Mouse (Mus musculus): Measurements from ENCODE around the gene Prrt4. TPM values are rescaled to one million over a fixed set of nuclear protein-coding genes. Genes with fewer than 3 reads are reported as not detected.
"Not testable (repeated sequence)": the region's sequence is repeated elsewhere in the genome, so short reads cannot be mapped to it uniquely, and the experiment has no call there.

Prrt4 gene
- 1 to 10 TPM; 3.2 to 3.6 TPM for total RNA-seq (2021)

DNA sequence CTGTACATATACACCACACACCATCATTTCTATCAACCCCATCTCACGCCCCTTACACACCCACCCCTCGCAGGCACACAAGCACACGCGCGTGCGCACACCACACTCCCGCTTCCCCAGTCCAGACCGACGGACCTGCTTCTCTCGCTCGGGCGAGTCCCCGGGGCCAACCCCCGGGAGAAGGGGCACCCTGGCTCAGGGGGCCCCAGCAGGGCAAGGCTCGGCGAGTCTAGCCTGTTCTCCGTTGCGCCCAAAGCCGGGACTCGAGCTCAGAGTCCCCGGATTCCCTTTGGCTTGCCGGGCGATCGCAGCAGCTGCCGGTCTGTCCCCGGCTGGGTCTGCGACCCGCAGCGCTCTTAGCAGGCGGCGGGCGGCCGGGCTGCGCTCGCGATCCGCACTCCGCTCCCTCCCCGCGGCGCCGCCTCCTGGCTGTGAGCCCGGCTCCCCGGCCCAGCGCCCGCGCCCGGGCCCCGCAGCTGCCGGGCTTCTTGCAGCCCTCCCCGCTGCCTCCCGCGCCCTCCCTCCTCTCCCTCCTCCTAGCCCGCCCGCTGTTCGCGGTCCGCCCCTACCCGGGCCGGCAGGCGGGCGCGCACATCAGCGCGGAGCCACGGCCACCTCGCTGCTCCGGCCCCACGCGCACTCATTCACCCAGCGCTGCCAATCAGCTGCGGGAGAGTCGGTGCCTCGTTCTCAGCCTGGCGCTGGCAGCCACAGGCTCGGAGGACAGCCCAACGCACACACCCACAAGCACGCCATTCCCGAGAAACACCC lies at the start of gene Prrt4:
Gene Prrt4, minus strand, starts transcription at position 697 of the 771 bp plus-strand sequence.
- DNase-seq (ENCODE audit: extremely low spot score in 1 of 2, low spot score in 1 of 2), result peak; percentile 47 to 55

DNA sequence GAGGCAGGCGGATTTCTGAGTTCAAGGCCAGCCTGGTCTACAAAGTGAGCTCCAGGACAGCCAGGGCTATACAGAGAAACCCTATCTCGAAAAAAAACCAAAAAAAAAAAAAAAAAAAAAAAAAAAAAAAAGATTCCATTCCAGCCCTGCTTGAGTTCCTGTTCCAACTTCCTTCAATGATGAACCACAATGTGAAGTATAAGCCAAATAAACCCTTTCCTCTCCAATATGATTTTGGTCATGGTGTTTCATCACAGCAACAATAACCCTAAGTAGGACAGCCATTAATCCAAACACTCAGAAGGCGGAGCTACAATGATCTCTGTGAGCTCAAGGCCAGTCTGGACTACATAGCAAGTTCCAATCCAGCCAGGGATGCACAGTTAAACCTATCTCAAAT lies 38.3 kb upstream of the Prrt4 start:
- not testable (repeated sequence) for DNase-seq (ENCODE audit: extremely low spot score in 1 of 2, low spot score in 1 of 2)

DNA sequence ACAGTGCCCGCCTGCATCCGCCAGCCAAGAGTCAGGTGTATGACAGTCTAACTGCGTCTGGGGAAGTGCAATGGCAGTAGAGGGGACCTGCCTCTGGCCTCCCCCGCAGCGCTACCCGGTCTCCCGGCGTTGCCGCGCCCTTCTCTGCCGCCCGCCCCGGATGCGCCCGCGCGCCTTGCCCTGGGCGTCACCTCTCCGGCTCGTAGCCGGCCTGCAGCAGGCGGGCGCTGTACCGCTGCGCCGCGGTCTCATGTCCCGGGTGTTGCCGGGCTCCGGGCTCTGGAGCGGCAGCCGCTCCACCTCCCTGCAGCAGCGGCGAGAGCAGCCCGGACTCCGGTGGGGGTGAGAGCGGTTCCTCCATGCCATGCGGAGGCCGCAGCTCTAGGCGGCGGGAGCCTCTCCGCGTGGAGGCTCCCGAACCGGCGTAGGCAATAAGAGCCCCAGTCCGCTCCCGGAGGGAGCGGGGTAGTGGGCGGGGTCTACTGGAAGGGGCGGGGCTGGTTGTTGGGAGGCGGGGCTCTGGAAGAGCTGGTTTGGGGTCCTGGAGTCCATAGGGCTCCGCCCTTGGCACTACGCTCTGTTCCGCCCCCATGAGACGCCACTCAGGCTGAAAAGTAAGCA lies 36.6 kb upstream of the Prrt4 start, which contains the start of gene Impdh1:
Gene Impdh1, minus strand, starts transcription at position 484 of the 621 bp plus-strand sequence.
- DNase-seq (ENCODE audit: extremely low spot score in 1 of 2, low spot score in 1 of 2), result peak; percentile 41 to 45

DNA sequence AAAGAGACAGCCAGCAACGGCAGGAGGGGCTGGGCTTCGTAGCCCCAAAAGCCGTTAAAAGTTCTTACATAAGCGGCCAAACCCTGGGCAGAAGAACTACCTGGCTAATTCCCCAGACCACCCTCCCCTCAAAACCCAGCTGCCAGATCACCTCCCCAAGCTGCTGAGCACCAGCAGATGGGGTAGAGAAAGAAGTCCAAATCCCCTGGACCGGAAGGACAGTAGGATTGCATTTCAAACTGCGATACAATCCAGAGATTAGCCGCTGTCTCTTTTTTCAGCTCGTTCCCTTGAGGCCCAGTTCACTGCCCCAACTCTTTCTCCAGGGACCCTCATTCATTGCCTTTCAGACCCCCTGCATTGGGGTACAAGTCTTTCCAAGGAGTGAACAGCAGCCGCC lies 35.8 kb upstream of the Prrt4 start:
- no peak for DNase-seq (ENCODE audit: extremely low spot score in 1 of 2, low spot score in 1 of 2)

DNA sequence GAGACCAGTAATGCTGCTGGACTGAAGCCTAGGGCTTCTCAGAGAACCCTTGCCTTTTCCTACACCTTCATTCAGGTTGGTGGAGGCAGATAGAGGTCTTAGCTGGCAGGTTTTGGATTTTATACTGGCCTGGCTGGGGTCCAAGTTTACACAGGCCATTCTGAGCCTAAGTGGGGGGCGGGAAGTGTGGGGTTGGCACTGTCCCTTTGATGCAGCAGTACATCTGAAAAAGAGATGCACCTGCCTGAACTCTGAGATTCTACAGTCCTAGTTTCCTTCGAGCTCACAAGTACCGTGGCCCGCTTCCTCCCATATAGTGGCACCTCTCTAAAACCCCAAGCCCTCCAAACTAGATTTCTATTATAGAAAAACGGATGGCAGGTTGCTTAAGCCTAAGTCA lies 35.4 kb upstream of the Prrt4 start:
- no peak for DNase-seq (ENCODE audit: extremely low spot score in 1 of 2, low spot score in 1 of 2)

DNA sequence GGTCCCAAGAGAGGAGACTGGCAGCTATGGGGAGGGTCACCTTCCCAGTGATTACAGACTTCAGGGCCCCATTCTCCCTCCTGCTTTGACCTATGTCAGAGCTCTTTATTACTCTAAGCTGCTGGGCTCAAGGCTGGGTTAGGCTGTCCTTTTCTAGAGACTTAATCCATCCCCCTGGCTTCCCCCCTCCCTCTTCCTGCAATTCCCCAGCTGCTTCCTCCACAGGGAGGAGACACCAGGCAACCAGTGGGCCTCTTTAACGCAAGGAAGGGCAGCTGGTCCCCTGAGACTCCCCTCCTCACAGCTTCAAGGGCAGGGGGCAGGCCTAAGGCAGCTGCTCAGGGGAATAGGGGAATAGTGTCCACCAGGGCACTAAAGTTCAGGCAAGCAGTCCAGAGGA lies 34.9 kb upstream of the Prrt4 start:
- no peak for DNase-seq (ENCODE audit: extremely low spot score in 1 of 2, low spot score in 1 of 2)

DNA sequence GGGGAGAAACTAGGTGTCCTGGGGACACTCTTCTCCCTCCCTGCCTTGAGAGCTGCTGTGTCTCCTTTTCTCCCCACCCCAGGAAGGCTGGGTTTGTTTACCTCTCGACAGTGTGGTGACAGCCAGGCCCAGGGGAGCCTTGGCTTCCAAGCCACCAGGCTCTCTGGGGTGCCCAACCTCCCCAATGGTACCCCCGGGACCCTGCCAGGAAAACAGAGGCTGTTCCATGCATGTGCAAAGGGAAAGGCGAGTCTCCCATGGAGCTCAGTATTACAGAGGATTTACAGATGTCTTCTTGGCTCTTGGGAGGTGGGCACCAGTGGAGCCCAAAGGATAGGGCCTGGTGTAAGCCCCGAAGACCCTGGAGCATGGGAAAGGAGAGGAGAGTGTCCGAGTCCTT lies 34.1 kb upstream of the Prrt4 start:
- DNase-seq (ENCODE audit: extremely low spot score in 1 of 2, low spot score in 1 of 2), result no peak

DNA sequence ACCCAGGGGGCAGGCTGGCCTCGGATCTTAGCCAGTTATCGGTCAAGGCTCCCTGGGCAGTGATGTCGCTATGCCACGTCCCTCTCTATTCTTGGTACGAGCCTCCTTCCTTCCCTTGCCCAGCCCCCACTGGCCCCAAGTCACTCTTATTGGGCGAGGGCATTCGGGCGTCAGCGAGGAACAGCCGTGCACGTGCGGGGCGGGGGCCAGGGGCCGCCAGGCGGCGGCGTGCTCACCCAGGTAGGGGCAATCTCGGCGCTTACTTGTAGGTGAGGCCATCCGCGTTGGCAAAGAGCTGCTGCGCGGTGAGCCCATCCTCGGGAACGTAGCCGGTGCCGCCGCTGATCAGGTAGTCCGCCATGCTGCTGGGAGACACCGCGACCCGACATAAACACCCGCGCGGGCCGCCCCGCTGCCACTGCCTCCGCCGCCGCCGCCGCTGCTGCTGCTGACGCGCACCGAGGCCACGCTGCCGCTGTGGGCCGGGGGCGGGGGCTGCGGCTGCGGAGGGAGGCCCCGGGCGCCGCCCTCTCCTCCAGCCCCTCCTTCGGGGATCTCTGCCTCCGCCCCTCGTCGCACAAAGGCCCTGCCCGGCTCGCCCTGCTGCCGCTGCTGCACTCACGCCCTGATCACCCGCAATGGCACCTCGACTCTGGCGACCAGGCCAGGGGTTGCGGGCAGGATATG lies 32.6 kb upstream of the Prrt4 start:
- DNase-seq (ENCODE audit: extremely low spot score in 1 of 2, low spot score in 1 of 2), result peak; percentile 54

DNA sequence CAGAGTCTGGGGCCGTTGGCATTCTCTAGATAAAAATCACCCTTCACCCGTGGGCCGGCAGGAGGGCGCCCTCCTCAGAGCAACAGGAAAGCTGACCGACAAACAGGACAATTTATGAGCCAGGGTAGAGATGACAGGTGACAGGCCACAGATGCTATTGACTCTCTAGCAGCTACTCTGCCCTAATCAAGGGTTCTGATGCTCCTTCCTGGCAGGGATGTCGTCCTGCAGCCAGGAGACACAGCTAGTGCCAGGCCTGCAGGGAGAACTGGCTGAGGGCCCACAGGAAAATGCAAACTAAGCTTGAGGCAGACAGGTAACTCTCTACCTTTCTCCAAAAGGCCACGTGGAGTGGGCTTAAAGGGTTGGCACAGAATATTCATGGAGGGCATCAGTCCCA lies 31.8 kb upstream of the Prrt4 start:
- DNase-seq (ENCODE audit: extremely low spot score in 1 of 2, low spot score in 1 of 2), result no peak

DNA sequence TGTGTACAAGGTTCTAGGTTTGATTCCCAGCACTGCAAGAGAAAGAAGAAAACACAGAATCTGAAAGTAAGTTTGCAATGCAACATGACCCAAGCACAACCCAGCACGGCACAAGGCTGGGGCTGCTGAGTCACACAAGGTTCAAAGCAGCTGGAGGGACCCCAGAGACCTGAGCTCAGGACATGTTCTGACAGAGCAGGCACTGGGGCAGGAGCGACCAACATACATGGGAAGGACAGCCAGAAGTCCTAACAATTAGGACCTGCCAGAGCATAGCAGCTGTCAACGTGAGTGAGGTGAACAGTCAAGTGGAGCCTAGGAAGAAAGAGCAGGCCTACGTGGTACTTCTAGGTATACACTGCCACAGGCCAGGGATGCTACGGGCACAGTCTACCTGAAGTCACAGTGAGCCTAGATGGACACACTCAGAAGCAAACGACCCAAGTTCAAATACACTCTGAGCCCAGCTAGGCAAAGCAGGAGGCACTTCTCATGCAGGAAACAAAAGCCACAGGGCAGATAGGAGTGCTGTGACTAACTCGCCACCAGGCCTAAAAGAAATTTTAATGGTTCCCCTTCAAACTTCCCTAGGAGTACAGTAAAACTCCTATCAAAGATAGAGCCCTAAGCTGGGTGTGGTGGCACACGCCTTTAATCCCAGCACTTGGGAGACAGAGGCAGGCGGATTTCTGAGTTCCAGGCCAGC lies 31.0 kb upstream of the Prrt4 start:
- no peak for DNase-seq (ENCODE audit: extremely low spot score in 1 of 2, low spot score in 1 of 2)

DNA sequence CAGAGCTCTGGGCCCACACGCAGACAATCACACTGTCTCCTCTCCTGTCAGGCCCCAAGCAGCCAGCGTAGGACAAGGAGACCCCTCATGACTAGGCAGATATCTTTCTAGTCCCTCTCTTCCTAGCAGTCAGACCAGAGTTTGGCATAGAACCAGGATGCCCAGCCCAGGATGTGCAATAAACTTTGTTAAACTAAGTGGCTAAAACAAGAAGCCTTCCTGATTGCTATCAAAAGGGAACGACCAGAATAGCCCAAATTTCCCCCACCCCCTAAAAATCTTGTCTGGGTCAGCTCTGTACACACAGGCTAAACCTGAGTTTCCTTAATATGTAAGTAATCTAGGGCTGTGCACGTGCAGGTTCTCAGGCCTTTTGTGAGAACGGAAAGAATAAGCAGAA lies 28.8 kb upstream of the Prrt4 start:
- no peak for DNase-seq (ENCODE audit: extremely low spot score in 1 of 2, low spot score in 1 of 2)

DNA sequence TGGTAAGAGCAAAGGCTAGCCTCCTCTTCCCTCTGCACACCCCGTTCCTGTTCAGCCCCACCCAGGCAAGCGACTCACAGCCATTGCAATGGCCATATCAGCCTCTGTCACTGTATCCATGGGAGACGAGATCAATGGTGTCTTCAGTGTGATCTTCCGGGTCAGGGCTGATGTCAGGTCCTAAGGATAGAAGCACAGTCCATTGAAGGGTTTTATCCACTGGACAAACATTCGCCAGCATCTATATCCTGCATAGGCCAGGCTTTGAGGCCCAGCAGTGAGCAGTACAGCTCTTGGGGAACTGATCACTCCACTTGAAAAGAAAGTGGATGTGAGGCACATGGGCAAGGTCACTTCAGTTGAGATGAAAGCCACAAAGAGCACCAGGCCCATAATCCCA lies 27.6 kb upstream of the Prrt4 start:
- DNase-seq (ENCODE audit: extremely low spot score in 1 of 2, low spot score in 1 of 2), result no peak

DNA sequence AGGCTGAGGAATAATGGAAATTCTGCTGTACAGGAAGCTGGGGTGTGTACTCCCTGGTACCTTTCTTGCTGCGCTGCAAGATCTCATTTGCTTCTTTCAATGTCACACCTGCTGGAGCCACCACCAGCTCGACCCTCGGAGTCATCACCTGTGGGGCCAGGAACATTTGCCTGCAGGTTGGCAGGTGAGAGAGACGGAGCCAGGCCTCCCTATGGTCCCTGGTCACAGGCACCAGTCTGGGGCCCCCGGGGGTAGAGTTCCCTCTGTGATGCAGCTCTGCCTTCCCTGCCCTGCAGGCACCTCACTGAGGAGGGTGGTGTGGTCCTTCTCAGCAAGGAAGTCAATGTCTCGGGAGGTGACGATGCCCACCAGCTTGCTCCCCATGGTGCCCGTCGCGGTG lies 26.6 kb upstream of the Prrt4 start:
- DNase-seq (ENCODE audit: extremely low spot score in 1 of 2, low spot score in 1 of 2), result no peak

DNA sequence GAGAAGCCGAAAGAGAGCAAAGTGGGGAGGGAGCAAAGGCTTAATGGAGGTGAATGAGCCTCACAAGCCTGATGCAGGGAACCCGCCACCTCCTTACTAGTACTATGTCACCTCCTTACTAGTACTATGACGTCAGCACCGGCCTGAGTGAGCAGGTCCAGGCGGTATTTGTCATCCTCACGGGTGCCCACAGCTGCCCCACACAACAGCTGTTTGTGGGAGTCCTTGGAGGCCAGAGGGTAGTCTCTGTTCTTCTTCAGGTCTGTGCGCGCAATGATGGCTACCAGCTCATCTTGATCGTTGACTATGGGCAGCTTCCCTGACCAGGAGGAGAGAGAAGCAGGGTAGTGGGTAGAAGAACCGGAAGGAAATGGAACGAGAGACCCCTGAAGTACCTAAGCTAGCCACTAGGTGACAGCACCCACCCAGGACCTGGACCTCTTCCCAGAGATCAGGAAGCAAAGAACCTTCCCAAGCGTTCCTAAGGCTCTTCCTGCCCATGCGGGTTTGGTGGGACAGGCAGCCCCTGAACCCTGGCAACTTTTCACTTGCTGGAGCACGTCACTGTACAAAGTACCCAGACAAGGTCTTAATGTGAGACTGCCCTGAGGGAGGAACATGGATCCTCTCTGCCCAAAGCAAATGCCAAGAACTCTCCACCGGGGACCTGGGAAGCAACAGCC lies 25.7 kb upstream of the Prrt4 start:
- DNase-seq (ENCODE audit: extremely low spot score in 1 of 2, low spot score in 1 of 2), result peak in 1 of 2 experiments; percentile 56

DNA sequence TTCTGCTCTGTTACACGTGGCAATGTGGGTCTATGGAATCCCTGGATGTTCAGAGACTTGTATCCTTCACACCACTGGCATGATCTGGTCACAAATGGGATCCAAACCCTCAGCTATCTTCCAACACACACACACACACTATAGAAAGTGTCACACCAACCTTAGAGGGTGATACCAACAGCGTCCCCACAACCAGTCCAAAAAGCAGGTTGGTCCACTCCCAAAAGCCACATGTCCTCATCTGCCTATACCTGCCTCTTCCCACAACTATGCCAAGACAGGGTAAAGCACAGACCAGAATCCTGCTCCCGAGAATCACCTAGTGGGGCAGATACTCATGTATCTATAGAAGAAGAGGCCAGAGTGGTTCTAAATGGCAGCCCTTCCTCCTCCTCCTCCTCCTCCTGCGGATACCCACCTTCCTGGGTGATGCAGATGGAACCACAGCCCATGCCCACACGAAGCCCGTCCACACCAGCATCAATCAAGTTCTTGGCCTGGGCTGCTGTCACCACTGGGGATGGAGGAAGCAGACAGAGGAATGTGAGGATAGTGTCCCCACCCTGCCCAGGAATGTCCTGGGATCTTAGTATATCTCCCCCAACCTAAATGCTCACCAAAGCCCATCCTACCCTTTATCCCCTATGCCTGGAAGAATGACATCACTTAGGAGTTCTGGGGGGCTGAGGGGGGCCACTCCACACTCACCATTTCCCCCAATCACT lies 24.6 kb upstream of the Prrt4 start:
- no peak for DNase-seq (ENCODE audit: extremely low spot score in 1 of 2, low spot score in 1 of 2)

DNA sequence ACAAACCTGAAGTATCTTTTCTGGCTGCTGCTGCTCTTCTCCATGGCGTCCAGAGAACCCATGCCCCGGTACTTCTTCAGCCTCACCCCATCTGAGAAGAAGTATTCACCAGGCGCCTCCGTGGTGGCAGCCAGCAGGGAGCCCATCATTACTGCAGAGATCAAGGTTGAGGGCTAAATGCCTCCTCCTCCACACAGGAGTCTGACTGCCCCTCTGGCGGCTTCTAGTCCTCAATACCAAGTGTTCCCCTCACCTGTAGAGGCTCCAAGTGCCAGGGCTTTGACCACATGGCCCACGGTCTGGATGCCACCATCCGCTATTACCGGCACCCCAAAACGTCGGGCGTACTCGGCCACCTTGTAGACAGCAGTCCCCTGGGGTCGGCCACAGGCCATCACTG lies 23.7 kb upstream of the Prrt4 start:
- no peak for DNase-seq (ENCODE audit: extremely low spot score in 1 of 2, low spot score in 1 of 2)

DNA sequence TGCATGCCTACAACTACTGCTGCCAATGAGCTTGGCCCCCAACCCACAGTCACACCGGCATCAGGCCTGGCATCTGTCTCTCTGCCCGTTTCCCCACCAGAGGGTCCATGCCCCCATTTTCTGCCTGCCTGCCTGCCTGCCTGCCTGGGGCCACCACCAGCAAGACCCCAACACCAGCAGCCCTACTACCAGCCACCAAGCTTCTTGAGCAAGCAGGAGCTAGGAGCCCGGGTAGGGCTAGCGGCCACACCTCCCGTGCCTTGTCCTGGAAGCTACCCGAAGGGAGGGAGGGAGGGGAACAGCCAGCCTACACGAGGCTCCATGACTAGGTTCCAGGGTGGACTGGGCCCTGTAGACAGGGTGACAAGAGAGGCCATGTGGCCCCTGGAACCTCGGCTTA lies 22.6 kb upstream of the Prrt4 start:
- DNase-seq (ENCODE audit: extremely low spot score in 1 of 2, low spot score in 1 of 2), result no peak

DNA sequence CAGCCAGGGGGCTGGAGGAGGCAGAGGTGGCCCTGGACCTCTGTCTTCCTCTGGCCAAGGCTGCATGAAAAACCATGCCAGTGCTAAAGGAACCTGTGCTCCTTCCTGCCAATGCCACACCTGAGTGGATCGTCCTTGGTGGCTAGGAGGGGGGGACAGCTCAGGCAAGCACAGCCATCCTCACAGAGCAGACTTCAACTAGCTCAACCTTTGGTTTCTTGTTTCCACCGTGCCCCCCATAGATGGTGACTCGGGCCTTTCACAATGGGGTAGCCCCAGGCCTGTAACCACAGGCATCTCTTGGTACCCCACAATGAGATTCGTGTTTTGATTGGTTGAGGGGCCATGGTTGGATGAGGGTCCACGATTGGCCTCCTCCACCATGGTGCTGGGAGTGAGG lies 22.0 kb upstream of the Prrt4 start:
- DNase-seq (ENCODE audit: extremely low spot score in 1 of 2, low spot score in 1 of 2), result no peak

DNA sequence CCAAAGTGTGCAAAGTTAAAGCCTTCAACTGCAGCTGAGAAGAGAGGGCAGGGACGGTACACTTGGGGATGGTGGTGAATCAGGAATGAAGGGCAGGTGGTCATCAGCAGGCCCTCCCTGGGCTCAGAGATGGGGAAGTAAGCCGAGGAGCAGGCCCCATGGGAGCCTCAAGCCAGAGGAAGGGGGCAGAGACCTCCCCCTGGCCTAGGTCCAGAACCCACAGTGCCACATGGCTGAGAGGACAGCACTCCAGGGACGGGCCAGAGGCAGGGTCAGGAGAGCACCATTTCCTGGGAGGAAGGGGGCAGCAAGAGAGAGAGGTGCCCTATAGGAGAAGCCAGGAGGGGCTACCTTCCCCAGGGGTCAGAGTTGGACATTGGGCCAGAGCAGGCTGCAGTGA lies 21.1 kb upstream of the Prrt4 start:
- no peak for DNase-seq (ENCODE audit: extremely low spot score in 1 of 2, low spot score in 1 of 2)

Measured in layer of hippocampus, postnatal 25 days (tissue).